Mouse (Mus musculus) limb, embryonic 14.5 days (tissue): ENCODE results near the gene Gm20388. TPM values are rescaled to one million over a fixed set of nuclear protein-coding genes. Genes with fewer than 3 reads are reported as not detected.

Source experiments
- ATAC-seq: fragments of 200-750 bp; cut with Nextera tagmentation; 2 replicates; pipeline ENCODE4 v1.8.0; 2017; ENCODE audit warnings: low read depth, moderate number of reproducible peaks, moderate TSS enrichment; ENCODE audit not compliant: low FRiP score
- DNase-seq: peaks from one replicate; pipeline ENCODE4 v3.0.0-alpha.2; 2015; ENCODE audit warnings: low spot score
- H3K27ac ChIP-seq: fragments of 300-500 bp; sonication (generic); replicated peaks from 2 replicates; pipeline ENCODE4 v1.5.1; 2014; ENCODE audit warnings: low read depth, mild to moderate bottlenecking, low read length, moderate library complexity, mixed read lengths
- H3K27me3 ChIP-seq: fragments of 300-500 bp; sonication (generic); 2 replicates; pipeline ENCODE4 v1.6.1; 2014; ENCODE audit warnings: low read length, mixed read lengths; ENCODE audit not compliant: control insufficient read depth, insufficient read depth
- H3K36me3 ChIP-seq: fragments of 300-500 bp; sonication (generic); 2 replicates; pipeline ENCODE4 v1.6.1; 2014; ENCODE audit warnings: mild to moderate bottlenecking, low read length, moderate library complexity, mixed read lengths; ENCODE audit not compliant: control insufficient read depth, insufficient read depth
- H3K4me1 ChIP-seq: fragments of 300-500 bp; sonication (generic); 2 replicates; pipeline ENCODE4 v1.6.1; 2014; ENCODE audit warnings: antibody characterized with exemption, low read length, mixed read lengths; ENCODE audit not compliant: control insufficient read depth, insufficient read depth
- H3K4me2 ChIP-seq: fragments of 300-500 bp; sonication (generic); replicated peaks from 2 replicates; pipeline ENCODE4 v1.6.1; 2014; ENCODE audit warnings: low read depth, mild to moderate bottlenecking, low read length, moderate library complexity; ENCODE audit not compliant: severe bottlenecking
- H3K4me3 ChIP-seq: fragments of 300-500 bp; sonication (generic); replicated peaks from 2 replicates; pipeline ENCODE4 v1.5.1; 2014; ENCODE audit warnings: low read length
- H3K9ac ChIP-seq: fragments of 300-500 bp; sonication (generic); 2 replicates; pipeline ENCODE4 v1.6.1; 2014; ENCODE audit warnings: mild to moderate bottlenecking, low read depth, low read length, moderate library complexity; ENCODE audit not compliant: severe bottlenecking
- H3K9me3 ChIP-seq: fragments of 300-500 bp; sonication (generic); 2 replicates; pipeline ENCODE4 v1.6.1; 2016; ENCODE audit warnings: low read length; ENCODE audit not compliant: control insufficient read depth
- POLR2A ChIP-seq: fragments of 200-500 bp; IDR thresholded peaks from 2 replicates; pipeline ENCODE4 v1.8.0; 2012; ENCODE audit warnings: inconsistent platforms, mild to moderate bottlenecking, moderate library complexity, borderline replicate concordance; ENCODE audit not compliant: insufficient read depth, insufficient read length; ENCODE audit errors: extremely low read depth
- WGBS: fragments of 180-500 bp; shearing (Covaris S2); extraction: QIAGEN DNeasy Blood & Tissue Kit; methylation state at CpG from one replicate; pipeline ENCODE4 v1.1.7; 2014; 5-methylcytosine and 5-hydroxymethylcytosine counted together
- polyA plus RNA-seq, 2 experiments: library from polyadenylated mRNA; depleted of rRNA in 1 of 2; stranded (reverse) in 1 of 2; unstranded in 1 of 2; fragments of >200 nt; fragmentation: Nextera tagmentation in 1 of 2; extraction: Ambion mirVana in 1 of 2; gene quantifications; 2 replicates each; pipeline versions ENCODE4 v1.2.1 to v1.2.3; 2012 to 2014

The Gm20388 gene
- polyA plus RNA-seq, 2 experiments, result 1.9 to 49.9 TPM

- DNase-seq (no peak), ATAC-seq (no peak)
- Histone ChIP-seq H3K27ac (no peak overlapping the region), H3K4me3 (no peak overlapping the region), H3K27me3 (no peaks in the 10 kb centered on the region), H3K9me3 (no peaks in the 10 kb centered on the region), H3K36me3 (no peaks in the 10 kb centered on the region), H3K9ac (no peak overlapping the region), H3K4me1 (peaks cover 28% of the 10 kb centered on the region), H3K4me2 (no peak overlapping the region)
- 37% methylated on average over 4 of the region's 4 CpGs for WGBS
- TF ChIP-seq POLR2A, result no peak
Observed at GRCm38 (mm10) chr8:123138741-123139140, 3228.1 kb downstream of the Gm20388 start.

- Histone ChIP-seq H3K36me3 (no peaks in the 10 kb centered on the region), H3K4me2 (no peak overlapping the region), H3K9ac (no peak overlapping the region), H3K27ac (peak overlapping the region; percentile 70), H3K4me3 (no peak overlapping the region), H3K9me3 (no peaks in the 10 kb centered on the region), H3K27me3 (no peaks in the 10 kb centered on the region), H3K4me1 (peaks cover 27% of the 10 kb centered on the region)
- no peak for TF ChIP-seq POLR2A
- DNase-seq, result peak; percentile 95
- 54% methylated on average over 14 of the region's 14 CpGs for WGBS
- peak; percentile 36 for ATAC-seq
Observed at GRCm38 (mm10) chr8:123141741-123142462, 3231.3 kb downstream of the Gm20388 start.

- TF ChIP-seq POLR2A, result no peak
- H3K9ac ChIP-seq, result no peak overlapping the region
- no peak overlapping the region for H3K4me3 ChIP-seq
- DNase-seq (peak; percentile 48), ATAC-seq (no peak)
- H3K27me3 ChIP-seq, result no peaks in the 10 kb centered on the region
- 52% methylated on average over 6 of the region's 6 CpGs for WGBS
- no peak overlapping the region for H3K4me2 ChIP-seq
- no peak overlapping the region for H3K27ac ChIP-seq
- H3K4me1 ChIP-seq, result peaks cover 9% of the 10 kb centered on the region
- H3K9me3 ChIP-seq, result no peaks in the 10 kb centered on the region
- no peaks in the 10 kb centered on the region for H3K36me3 ChIP-seq
Observed at GRCm38 (mm10) chr8:123145279-123145678, 3234.6 kb downstream of the Gm20388 start.

- Histone ChIP-seq H3K4me3 (no peak overlapping the region), H3K4me1 (peaks cover 9% of the 10 kb centered on the region), H3K27me3 (no peaks in the 10 kb centered on the region), H3K9ac (no peak overlapping the region), H3K4me2 (no peak overlapping the region), H3K27ac (no peak overlapping the region), H3K9me3 (no peaks in the 10 kb centered on the region), H3K36me3 (no peaks in the 10 kb centered on the region)
- ATAC-seq (no peak), DNase-seq (no peak)
- WGBS, result 82% methylated on average over 7 of the region's 7 CpGs
- no peak for TF ChIP-seq POLR2A
Observed at GRCm38 (mm10) chr8:123146390-123146789, 3235.7 kb downstream of the Gm20388 start.

- H3K4me2 ChIP-seq, result no peak overlapping the region
- H3K36me3 ChIP-seq, result no peaks in the 10 kb centered on the region
- H3K27ac ChIP-seq, result no peak overlapping the region
- 65% methylated on average over 9 of the region's 9 CpGs for WGBS
- TF ChIP-seq POLR2A, result no peak
- no peaks in the 10 kb centered on the region for H3K9me3 ChIP-seq
- ATAC-seq (no peak), DNase-seq (no peak)
- H3K27me3 ChIP-seq, result no peaks in the 10 kb centered on the region
- no peaks in the 10 kb centered on the region for H3K4me1 ChIP-seq
- no peak overlapping the region for H3K9ac ChIP-seq
- H3K4me3 ChIP-seq, result no peak overlapping the region
Observed at GRCm38 (mm10) chr8:123150737-123151171, 3240.1 kb downstream of the Gm20388 start.
